Mouse (Mus musculus) brown adipose tissue, adult 24 weeks (tissue): ENCODE data around the gene Nfkbiz. TPM values are rescaled to one million over a fixed set of nuclear protein-coding genes. Genes with fewer than 3 reads are reported as not detected.

Source experiments
- polyA plus RNA-seq: library from polyadenylated mRNA; stranded (reverse); fragments of >200 nt; gene quantifications from 2 replicates; pipeline ENCODE4 v1.2.4, GENCODE M21; 2012; ENCODE audit not compliant: missing spikeins, insufficient read depth, insufficient read length

Gene Nfkbiz
- polyA plus RNA-seq, 1 experiment = 6.9 TPM

Other genes with a start within 250 kb of the Nfkbiz start
- 0.17 TPM in 1 of 2 replicates, not detected in the other for gene Nxpe3, start 56.4 kb upstream of the Nfkbiz start, polyA plus RNA-seq
- gene Cep97, start 96.0 kb upstream of the Nfkbiz start, polyA plus RNA-seq = 1.4 and 2.0 TPM in 2 replicates
- gene Rpl24, start 127.4 kb upstream of the Nfkbiz start, polyA plus RNA-seq = 743 and 883 TPM in 2 replicates
- 6.5 and 7.2 TPM in 2 replicates for gene Zbtb11, start 135.0 kb upstream of the Nfkbiz start, polyA plus RNA-seq
- 76.0 and 80.9 TPM in 2 replicates for gene Pcnp, start 190.8 kb upstream of the Nfkbiz start, polyA plus RNA-seq
- gene Trmt10c, start 198.9 kb upstream of the Nfkbiz start, polyA plus RNA-seq = 24.5 and 25.4 TPM in 2 replicates
- 12.2 and 13.9 TPM in 2 replicates for gene Senp7, start 209.4 kb upstream of the Nfkbiz start, polyA plus RNA-seq